Mouse (Mus musculus) right cerebral cortex, postnatal 36 days (tissue): ENCODE data around the gene Cbarp.

Experiments used
- DNase-seq, 2 experiments: peaks; one replicate each; pipeline ENCODE4 v3.0.0; 2022; ENCODE audit warnings: low spot score in 2 of 2, mixed read lengths in 1 of 2

The Cbarp gene

DNA sequence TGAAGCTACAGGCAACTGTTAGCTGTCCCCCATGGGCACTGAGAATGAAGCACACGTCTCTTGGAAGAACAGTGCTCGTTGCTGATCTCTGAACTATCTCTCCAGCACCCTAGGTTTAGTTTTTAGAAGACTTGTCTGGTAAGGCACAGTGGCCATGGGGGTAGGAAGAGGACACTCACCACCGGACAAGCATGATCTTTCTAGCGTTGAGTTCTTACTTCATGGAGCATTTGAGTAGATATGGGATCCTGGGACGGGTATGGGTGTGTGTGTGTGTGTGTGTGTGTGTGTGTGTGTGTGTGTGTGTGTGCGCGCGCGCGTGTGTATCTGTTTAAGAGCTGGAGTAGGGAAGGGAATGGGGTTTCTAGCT is at the start of gene Cbarp:
TSS of gene Cbarp (minus strand) at position 170 of the 370 bp plus-strand sequence.
- DNase-seq = no peak

DNA sequence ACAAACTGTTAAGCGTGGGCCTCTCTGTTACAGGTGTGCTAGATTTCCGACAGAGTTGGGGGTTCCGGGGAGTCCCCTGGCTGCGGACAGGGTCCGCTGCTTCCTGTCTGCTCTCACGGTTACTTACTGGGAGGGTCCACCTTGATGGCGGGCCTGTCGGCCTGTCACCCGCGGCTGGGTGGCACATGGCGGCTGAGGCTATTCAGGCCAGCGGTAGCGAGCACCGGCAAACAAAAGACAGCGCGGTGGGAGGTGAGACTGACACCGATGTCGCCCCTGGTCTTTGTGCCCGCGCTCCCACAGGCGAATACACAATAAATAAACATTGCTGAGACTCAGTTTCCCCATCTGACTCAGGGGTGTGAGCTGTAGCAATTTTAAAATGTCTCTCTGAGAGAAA is 49.4 kb upstream of the Cbarp start:
- no peak for DNase-seq

DNA sequence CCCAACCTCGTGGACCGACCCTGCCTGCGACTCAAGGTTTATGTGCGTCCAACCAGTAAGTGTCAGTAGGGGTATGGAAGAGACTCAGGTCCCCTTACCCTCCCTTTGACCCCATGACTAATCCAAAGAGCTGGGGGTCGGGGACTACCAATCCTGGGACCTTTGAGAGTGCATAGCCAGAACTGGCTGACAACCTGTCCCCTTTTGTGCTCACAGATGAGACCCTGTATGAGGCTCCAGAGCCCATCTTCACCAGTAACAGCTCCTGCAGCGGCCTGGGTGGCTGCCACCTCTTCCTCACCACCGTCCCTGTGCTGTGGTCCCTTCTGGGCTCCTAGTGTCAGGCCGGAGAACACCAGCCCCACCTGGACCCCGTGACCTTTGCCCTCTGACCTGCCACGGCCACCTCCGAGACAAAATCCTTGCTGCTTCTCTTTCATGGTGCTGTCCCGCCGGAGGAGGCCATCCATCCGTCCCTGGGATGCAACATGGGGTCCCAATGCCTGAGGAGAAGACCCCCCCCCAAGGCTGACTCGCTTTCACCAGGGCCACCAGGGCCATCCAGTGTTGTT is 47.9 kb upstream of the Cbarp start:
- no peak for DNase-seq

DNA sequence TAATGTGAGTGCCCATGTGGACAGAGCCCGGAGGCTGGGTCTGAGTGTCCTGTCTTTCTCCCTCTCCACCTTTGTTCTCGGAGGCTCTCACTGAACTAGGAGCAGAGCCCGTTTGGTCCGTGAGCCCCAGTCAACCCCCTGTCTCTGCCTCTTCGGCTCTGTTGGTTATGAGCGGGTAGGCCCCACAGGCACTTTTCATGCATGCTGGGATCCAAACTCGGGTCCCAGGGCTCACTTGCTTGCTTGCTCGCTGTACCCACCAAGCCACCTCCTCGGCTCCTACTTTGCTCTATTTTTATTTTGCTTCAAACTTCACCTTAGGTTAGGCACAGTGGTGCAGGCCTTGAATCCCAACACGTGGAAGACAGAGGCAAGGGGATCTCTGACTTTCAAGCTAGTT is 47.1 kb upstream of the Cbarp start:
- no peak for DNase-seq

DNA sequence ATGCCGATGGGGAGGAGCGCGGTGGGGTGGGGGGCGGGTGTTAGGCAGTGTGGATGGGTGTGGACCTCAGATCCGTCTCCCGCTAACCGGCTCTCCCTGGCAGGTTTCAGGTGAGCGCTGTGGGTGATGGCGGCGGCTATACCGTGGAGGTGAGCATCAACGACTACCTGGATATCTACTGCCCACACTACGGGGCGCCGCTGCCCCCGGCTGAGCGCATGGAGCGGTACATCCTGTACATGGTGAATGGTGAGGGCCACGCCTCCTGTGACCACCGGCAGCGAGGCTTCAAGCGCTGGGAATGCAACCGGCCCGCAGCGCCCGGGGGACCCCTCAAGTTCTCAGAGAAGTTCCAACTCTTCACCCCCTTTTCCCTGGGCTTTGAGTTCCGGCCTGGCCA is 46.0 kb upstream of the Cbarp start:
- DNase-seq = no peak

DNA sequence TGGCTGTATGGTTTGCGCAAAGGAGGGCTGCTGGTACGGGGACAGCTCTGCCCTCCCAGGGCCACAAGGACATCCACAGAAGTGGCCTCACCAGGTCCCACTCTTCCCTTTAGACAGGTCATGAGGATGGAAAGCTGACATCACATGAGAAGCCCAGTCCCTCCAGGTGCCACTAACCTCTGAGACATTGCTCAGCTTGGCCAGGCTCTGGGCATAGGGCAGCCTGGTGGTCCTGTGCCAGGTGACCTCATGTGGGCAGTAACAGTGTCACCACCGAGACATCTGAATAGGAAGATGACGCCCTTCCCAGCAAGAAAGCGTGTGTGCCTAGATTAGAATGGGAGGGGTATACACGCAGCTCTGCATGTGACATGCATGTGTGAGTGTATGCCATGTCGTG is 41.9 kb upstream of the Cbarp start:
- DNase-seq = no peak

DNA sequence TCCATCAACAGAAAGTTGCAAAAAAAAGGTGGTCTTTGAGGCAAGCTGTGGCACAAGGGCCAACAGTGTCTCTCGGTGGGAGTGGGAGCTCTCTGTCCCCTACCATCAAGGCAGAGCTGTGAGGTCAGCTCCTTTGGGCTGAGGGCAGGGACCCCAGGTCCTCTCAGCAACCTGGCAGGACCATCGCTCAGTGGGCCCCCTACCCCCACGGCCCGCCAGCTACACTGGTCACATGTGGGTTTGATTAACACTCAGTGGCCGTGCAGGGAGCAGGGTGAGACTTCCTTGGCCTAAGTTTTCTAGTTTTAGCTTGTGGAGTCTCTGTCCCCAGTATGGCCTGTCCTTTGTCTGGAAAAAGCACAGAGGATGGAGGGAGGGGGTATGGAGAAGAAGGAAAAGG is 40.2 kb upstream of the Cbarp start:
- DNase-seq = no peak

DNA sequence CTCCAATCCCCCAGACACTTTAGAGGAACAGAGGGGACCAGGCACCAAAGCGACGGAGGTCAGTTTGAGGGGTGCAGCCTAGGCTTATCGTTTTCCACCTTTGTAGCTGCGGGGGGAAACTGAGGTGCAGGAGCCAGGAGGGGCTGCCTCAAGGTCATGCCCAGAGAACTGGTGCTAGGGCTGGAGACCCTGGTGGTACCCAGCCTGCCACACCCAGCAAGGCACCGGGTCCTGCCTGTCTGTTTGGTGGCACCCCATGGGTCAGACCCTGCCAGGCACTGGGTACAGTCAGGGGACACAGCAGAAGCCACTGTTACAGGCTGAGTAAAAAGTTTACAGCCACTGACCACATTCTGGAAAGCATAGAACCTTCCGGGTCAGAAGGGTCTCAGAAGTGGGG is 39.7 kb upstream of the Cbarp start:
- no peak for DNase-seq

DNA sequence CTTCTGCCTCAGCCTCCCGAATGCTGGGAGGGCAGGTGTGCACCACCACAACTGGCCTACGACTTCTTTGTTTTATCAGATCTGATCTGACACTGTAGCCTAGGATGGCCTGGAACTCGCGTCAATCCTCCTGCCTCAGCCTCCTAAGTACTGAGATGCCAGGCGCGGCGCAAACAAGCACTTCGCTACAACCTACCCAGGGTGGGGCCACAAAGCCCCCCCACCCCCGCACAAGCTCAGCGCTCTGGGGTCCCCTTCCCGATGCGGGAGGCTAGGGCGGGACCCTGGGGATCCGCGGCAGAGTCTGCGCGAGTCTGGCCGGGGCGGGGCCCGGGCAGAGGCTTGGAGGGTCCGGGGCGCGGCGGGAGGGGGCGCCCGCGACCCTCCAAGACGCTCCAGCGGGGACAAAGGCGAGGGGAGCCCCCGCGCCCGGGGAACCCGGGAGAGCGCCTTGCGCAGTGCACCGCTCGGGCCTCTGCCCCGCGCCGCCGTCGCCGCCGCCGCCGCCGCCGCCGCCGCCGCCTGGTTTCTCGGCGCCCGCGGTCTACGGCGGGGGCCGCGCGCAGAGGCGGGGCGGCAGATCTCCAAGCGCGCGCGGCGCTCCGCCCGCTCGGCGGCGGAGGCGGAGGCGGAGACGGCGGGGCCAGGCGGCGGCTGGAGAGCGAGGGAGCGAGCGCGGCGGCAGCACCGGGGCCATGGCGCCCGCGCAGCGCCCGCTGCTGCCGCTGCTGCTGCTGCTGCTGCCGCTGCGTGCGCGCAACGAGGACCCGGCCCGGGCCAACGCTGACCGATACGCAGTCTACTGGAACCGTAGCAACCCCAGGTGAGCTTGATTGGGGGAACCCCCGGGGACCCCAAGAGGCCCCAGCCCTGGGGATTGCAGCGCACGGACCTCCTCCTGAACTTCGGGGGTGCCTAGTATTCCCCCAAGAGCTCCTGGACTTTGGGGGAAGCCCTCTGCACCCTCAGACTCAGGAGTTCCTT is 38.7 kb upstream of the Cbarp start, which contains the start of gene Efna2:
TSS of gene Efna2 (plus strand) at position 415 of the 984 bp plus-strand sequence.
- no peak for DNase-seq

DNA sequence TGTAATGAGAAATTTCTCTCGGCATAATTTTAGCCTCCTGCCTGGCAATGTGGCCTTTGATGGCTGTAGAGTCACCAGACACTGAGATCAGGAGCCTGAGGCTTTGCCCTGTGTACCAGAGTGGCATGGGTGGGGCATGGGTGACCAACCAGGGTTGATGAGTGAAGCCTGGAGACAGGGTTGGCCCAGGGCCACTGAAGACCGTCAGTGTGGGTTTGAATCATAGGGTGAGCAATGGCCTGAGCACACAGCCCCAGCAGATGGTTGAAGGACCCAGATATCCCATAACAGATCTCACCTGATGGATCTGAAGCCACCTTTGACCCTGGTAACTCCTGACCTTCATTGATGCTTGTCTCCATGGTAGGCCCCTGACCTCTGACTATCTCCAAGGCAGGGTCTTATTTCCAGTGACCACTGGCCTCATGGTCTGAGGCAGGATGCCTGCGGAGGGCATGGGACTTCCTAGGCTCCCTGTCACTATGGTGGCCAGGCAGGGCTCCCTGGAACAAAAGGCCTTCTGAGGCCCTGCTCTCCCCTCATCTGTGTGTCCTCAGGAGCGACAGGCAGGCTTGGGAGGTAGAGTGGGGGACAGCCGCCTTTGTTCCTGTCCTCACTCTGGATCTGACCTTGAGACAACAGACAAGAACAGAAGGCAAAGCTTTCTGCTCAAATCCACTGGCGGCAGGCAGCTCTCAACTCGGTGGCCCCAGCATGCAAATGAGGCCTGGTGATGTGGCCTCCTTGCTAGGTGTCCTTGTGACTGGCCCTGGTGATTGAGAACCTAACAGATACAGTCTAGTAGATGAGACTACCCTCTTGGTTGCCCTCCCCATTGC is 37.0 kb upstream of the Cbarp start:
- DNase-seq = no peak

DNA sequence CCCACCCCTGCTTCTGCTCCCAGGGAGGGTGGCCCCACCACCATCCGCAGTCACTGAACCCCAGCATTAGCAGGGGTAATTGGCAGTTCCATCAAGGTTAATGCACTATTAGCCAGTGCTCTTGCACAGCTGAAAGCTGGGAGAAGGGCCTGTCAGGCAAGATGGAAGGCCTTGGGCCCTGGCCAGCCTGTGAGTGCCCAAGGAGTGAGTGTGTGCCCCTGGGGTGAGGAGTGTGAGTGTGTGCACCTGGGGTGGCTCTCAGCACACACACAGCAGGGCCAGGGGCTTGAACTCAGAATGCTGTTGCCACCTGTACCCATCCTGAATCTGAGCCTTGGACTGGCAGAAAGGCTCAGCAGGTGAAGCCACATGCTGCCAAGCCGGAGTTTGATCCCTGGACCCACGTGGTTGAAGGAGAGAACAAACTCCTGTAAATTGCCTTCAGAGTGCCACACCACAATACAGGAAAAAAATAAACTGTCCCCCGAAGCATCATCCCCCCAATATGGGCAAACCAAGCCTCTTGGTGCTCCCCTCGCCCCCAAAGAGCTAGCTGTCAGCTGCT is 35.7 kb upstream of the Cbarp start:
- DNase-seq = no peak

DNA sequence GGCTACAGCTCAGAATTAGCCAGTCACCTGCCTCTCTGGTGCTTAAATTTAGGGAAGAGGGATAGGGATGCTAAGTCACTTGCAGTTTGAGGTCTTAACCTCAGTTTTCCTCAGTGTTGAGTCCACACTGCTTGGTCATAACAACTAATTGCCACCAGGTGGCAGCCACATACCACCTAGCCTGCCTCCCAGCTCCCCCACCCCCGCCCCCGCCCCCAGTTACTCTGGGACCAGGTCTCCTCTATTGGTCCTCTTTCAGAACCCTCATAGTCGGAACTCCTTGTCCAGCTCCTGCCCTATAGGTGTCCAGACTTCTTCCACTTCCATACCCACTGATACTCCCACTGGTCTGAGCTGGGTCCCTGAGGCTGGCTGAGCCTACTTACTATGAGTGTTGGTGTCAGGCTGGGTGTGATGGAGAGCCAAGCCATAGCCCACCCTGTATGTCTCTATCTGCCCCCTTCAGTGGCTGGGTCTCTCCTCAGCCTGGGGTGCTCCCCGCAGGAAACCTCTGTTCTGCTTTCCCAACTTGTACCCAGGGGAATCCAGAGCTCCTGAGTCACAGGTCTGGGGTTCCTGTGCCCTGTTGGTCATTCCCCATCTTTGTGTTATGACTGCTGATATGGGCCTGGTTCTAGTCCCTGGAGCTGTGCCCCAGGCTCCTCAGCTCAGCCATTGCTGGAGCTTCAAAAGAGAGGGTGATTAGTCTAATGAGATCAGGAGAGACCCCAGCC is 35.1 kb upstream of the Cbarp start:
- DNase-seq = no peak

DNA sequence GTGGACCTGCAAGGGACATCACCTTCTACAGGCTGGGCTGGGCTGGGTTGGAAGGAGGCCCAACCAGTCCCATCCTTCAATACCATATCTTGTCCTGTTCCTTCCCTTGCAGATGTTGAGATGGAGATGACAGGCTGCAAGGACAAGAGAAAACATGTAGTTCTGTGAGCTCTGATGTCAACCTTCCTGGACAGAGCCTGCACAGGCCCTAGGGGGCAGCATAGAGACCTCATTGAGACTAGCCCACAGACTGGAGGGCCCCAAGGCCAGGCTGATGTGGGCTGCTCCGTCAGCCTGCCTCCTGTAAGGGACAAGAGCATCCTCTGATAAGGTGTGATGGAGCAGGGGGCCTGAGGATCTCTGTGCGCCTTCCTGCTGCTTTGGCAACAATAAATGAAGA is 34.1 kb upstream of the Cbarp start:
- no peak for DNase-seq

DNA sequence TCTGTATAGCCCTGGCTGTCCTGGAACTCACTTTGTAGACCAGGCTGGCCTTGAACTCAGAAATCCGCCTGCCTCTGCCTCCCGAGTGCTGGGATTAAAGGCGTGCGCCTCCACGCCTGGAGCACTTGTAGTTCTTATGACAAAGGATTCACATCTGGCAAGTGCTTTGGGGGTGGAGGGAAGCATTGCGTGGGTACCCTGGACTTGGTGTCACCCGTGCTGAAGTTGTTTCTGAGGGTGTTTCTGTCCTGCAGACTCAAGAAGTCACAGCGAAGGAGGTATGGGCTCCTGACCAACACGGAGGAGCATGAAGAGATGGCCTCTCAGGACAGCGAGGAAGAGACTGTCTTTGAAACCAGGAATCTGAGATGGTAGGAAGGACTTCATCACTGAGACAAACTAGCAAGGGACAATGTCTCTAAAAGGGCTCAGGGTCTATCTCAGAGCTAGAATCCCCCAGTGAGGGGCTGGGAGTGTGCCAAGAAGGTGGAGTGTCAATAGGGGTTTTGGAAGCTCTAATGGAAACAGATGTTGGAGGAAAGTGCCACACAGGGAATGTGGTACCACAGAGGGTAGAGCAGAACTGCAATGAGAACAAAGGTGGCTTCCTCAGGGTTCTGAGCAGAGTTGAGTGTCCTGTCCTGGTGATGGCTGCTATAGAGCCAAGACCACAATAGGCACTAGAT is 33.5 kb upstream of the Cbarp start:
- no peak for DNase-seq

DNA sequence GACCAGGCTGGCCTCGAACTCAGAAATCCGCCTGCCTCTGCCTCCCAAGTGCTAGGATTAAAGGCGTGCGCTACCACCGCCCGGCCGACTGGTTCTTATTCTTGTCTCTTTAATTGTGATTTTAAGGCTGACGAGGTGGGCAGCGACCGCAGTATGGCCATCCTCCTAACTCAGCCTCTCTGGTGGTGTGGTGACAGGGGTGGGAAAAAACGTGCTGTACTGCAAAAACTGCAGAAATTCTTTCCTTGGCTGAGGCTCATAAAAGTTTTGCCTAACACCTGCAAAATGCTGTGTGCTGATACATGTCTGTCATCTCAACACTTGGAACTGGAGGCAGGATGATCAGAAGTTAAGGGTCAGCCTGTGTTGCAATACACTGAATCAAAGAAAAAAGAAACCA is 32.7 kb upstream of the Cbarp start:
- DNase-seq = no peak

DNA sequence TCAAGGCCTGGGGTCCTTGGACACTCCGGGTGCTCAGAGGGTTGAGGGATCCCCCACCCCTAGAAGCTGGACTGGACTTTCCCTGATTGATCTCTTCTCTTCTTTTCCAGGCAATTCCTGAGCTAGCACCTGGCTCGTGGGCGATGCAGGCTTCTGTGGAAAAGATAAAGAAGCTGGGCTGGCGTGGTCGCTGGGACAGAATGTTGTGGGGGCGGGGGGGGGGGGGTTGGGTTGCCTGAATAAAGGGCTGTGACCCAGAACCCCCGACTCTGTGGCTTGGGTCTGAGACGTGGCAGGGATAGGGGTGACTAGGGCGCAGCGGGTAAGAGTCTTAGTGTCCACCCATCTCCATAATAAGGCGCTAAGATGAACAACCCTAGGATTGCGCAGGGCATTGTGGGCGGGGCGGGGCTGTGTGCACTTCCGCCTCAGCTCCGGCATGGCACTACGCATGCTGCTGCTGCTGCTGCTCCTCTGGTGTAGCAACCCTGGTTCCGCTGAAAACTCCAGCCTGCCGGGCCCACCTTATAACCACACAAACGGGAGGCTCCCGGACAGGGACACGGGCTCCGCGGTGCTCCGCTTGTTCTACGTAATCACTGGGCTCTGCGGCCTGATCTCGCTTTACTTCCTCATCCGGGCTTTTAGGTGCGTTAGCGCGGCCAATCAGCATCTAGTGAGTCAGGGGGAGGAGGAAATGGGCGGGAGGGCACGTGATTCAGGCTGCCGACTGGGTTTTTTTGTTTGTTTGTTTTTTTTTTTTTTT is 32.1 kb upstream of the Cbarp start, which contains the start of gene 1600002K03Rik:
TSS of gene 1600002K03Rik (plus strand) at position 418 of the 766 bp plus-strand sequence.
- DNase-seq = peak; percentile 88 to 89

DNA sequence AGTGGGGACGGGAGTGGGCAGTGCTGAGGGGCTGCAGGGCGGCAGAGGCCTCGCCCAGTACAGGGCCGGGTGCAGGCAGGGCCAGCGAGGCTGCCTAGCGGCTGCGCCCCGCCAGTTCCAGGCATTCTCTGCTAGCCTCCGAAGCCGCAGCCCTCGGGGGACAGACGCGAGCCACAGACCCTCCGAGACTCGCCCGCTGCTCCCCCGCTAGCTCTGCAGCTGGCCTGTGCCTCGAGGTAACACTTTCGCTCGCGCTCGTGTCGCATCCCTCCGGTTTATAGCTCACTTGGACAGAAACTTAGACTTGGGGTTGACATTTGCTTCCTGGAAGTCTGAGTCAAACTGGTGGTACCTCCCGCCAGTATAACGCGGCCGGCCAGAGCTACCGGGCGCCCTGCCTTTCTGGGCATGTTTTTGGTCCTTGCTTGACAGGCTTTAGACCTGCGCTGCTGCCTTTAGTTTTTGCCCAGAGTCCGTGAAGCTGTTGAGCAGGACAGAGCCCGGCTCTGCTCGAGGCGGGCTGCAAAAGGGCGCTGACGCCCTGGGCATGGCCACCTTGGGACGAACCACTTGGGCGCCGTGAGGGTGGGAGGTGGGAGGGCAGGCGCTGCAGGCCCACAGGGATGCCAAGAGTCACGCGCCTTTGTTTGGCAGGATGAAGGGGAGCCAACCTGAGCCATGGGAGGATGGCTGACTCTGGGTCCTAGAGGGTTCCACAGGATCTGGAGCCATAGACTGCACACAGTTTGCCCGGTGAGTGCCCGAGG is 31.3 kb upstream of the Cbarp start:
- no peak for DNase-seq

DNA sequence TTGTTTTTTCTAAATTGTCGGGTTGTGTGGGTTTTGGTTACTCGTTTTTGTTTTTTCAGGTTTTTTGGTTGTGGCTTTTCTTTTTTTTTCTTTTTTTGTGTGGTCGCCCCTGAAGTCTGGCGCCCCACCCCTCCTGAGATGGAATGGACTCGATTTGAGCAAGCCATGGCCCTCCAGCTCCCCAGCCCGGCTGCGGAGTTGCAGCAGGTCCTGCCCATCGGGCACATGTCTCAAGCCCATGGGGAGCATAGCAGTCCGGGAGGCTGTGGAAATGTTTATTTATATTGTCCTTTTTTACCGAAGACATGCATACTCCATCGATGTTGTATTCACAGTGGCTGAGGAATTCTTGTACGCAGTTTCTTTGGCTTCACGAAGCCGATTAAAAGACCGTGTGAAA is 30.6 kb upstream of the Cbarp start:
- no peak for DNase-seq

DNA sequence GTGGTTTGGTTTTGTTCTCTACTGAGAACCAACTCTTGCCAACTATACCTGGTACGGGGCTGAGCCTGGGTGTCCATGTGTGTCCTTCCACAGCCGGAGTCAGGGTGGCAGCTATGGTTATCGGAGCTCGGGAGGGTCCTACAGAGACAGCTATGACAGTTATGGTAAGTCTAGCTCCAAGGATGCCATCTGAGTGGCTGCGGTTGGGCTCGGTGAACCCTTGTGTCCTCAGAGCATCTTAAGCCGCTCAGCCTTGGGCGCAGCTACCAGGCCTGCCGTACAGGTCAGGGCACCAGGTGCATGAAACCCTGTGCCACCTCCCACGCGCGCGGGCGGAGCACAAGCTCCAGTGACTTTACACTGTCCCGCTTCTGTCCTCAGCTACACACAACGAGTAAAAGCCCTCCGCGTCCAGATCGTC is 30.0 kb upstream of the Cbarp start:
- no peak for DNase-seq
